Mouse (Mus musculus) cerebellum, adult 9-10 months (tissue): ENCODE measurements around the gene Tmem53.

Experiments
- DNase-seq: peaks from one replicate; pipeline ENCODE4 v3.0.0; 2022

Gene Tmem53

GRCm38 (mm10) chr4:117317701-117318190 lies 66.0 kb downstream of the Tmem53 start:
- no peak for DNase-seq
